Mouse (Mus musculus): ENCODE data around the gene Pbxip1. TPM values are rescaled to one million over a fixed set of nuclear protein-coding genes. Genes with fewer than 3 reads are reported as not detected.

Pbxip1 gene
- 100 to 1,000 TPM; 193 to 208 TPM for total RNA-seq (2021)
- long read RNA-seq, experiment 1, partial matches to known transcripts = 140 of 161 reads
- long read RNA-seq, experiment 1, other reads (novel, unspliced or antisense) = 21 of 161 reads
- long read RNA-seq, experiment 2, partial matches to known transcripts = 46 of 138 reads
- long read RNA-seq, experiment 2, other reads (novel, unspliced or antisense) = 92 of 138 reads

GRCm38 (mm10) chr3:89436176-89437113, at the start of gene Pbxip1:
Gene Pbxip1 (plus strand): TSS chr3:89436706.
- peak in 1 of 2 experiments; percentile 62 for DNase-seq (ENCODE audit: low spot score in 2 of 2)

GRCm38 (mm10) chr3:89387632-89388031, 48.9 kb upstream of the Pbxip1 start:
- no peak for DNase-seq (ENCODE audit: low spot score in 2 of 2)

- peak in 1 of 2 experiments; percentile 66 for DNase-seq (ENCODE audit: low spot score in 2 of 2)
Measured at GRCm38 (mm10) chr3:89388134-89388881, 48.2 kb upstream of the Pbxip1 start.

GRCm38 (mm10) chr3:89388901-89389740, 47.4 kb upstream of the Pbxip1 start:
- DNase-seq (ENCODE audit: low spot score in 2 of 2) = no peak

- no peak for DNase-seq (ENCODE audit: low spot score in 2 of 2)
Measured at GRCm38 (mm10) chr3:89390111-89390515, 46.4 kb upstream of the Pbxip1 start.

- DNase-seq (ENCODE audit: low spot score in 2 of 2) = no peak
Measured at GRCm38 (mm10) chr3:89390699-89391662, 45.5 kb upstream of the Pbxip1 start.

- DNase-seq (ENCODE audit: low spot score in 2 of 2) = no peak
Measured at GRCm38 (mm10) chr3:89391663-89392511, 44.6 kb upstream of the Pbxip1 start.

- DNase-seq (ENCODE audit: low spot score in 2 of 2) = no peak
Measured at GRCm38 (mm10) chr3:89392871-89393311, 43.6 kb upstream of the Pbxip1 start.

GRCm38 (mm10) chr3:89393605-89394004, 42.9 kb upstream of the Pbxip1 start:
- peak; percentile 97 to 99 for DNase-seq (ENCODE audit: low spot score in 2 of 2)

GRCm38 (mm10) chr3:89394006-89394893, 42.3 kb upstream of the Pbxip1 start, which contains the start of gene Zbtb7b:
Gene Zbtb7b (minus strand): TSS chr3:89394776.
- DNase-seq (ENCODE audit: low spot score in 2 of 2) = peak; percentile 70 to 81

- DNase-seq (ENCODE audit: low spot score in 2 of 2) = peak; percentile 69 to 86
Measured at GRCm38 (mm10) chr3:89394894-89395256, 41.6 kb upstream of the Pbxip1 start.

- DNase-seq (ENCODE audit: low spot score in 2 of 2) = no peak
Measured at GRCm38 (mm10) chr3:89395419-89395805, 41.1 kb upstream of the Pbxip1 start.

GRCm38 (mm10) chr3:89395806-89396653, 40.5 kb upstream of the Pbxip1 start:
- DNase-seq (ENCODE audit: low spot score in 2 of 2) = peak in 1 of 2 experiments; percentile 69

- DNase-seq (ENCODE audit: low spot score in 2 of 2) = no peak
Measured at GRCm38 (mm10) chr3:89396654-89397005, 39.9 kb upstream of the Pbxip1 start.

- DNase-seq (ENCODE audit: low spot score in 2 of 2) = no peak
Measured at GRCm38 (mm10) chr3:89401329-89401728, 35.2 kb upstream of the Pbxip1 start.

- DNase-seq (ENCODE audit: low spot score in 2 of 2) = no peak
Measured at GRCm38 (mm10) chr3:89402693-89403092, 33.8 kb upstream of the Pbxip1 start, which contains the start of gene Lenep. Gene Lenep (minus strand): TSS chr3:89402793.

Data from gastrocnemius, postnatal 4 days (tissue).